Mouse (Mus musculus): ENCODE results near the gene Zcchc2. TPM values are rescaled to one million over a fixed set of nuclear protein-coding genes. Genes with fewer than 3 reads are reported as not detected.
A peak's percentile ranks its signal among the peaks of the same experiment; 100 is the strongest.

Gene Zcchc2
- polyA plus RNA-seq, 1 experiment from 2014 or later, result 14.1 TPM

GRCm38 (mm10) chr1:105988171-105988570 lies 2.0 kb upstream of the Zcchc2 start:
- in situ Hi-C loops (cut with MboI; ENCODE audit: low pct_unique_long_range_greater_than_20kb), result loop anchor here (5.0 to 10.0 kb wide), 2 partner anchors 73 to 96 kb away; no protein-coding TSS in a partner anchor
- no peak for TF ChIP-seq CTCF (IDR thresholded peaks at IDR 0.05)
- ChIA-PET CTCF (interaction anchor here (1.3 kb wide), 1 partner anchor 49 kb away, joined by 4 read pairs; no protein-coding TSS in a partner anchor), POLR2A (no interaction called here)
- H3K27me3 ChIP-seq, result no peaks in the 10 kb centered on the region
- no peak for ATAC-seq
- DNase-seq (ENCODE audit: low read depth, low spot score), result no peak

- in situ Hi-C loops (cut with MboI; ENCODE audit: low pct_unique_long_range_greater_than_20kb), result loop anchor here (5.0 to 10.0 kb wide), 2 partner anchors 74 to 97 kb away; no protein-coding TSS in a partner anchor
- H3K27me3 ChIP-seq, result no peaks in the 10 kb centered on the region
- ChIA-PET CTCF (interaction anchor here (1.3 kb wide), 1 partner anchor 48 kb away, joined by 4 read pairs; no protein-coding TSS in a partner anchor), POLR2A (interaction anchor here (1.3 to 1.6 kb wide), 2 partner anchors 12 to 97 kb away, joined by 4 to 6 read pairs; no protein-coding TSS in a partner anchor)
- DNase-seq (ENCODE audit: low read depth, low spot score) (no peak), ATAC-seq (no peak)
- no peak for TF ChIP-seq CTCF (IDR thresholded peaks at IDR 0.05)
Measured at GRCm38 (mm10) chr1:105988903-105989639, 1.1 kb upstream of the Zcchc2 start.

GRCm38 (mm10) chr1:105989640-105989984 lies 594 bp upstream of the Zcchc2 start:
- ATAC-seq (no peak), DNase-seq (ENCODE audit: low read depth, low spot score) (no peak)
- TF ChIP-seq CTCF (IDR thresholded peaks at IDR 0.05), result no peak
- ChIA-PET POLR2A (interaction anchor here (1.3 to 1.6 kb wide), 2 partner anchors 13 to 98 kb away, joined by 4 to 6 read pairs; no protein-coding TSS in a partner anchor), CTCF (interaction anchor here (1.2 kb wide), 1 partner anchor 82 kb away, joined by 3 read pairs; no protein-coding TSS in a partner anchor)
- H3K27me3 ChIP-seq, result no peaks in the 10 kb centered on the region
- in situ Hi-C loops (cut with MboI; ENCODE audit: low pct_unique_long_range_greater_than_20kb), result loop anchor here (5.0 to 10.0 kb wide), 2 partner anchors 75 to 97 kb away; no protein-coding TSS in a partner anchor

- CTCF ChIA-PET, result interaction anchor here (0.6 to 1.2 kb wide), 2 partner anchors 12 to 83 kb away, joined by 3 read pairs; no protein-coding TSS in a partner anchor
- in situ Hi-C loops (cut with MboI; ENCODE audit: low pct_unique_long_range_greater_than_20kb), result no loop called here
- POLR2A ChIA-PET, result interaction anchor here (1.8 kb wide), 1 partner anchor 85 kb away, joined by 5 read pairs; no protein-coding TSS in a partner anchor
- no peaks in the 10 kb centered on the region for H3K27me3 ChIP-seq
- no peak for TF ChIP-seq CTCF (IDR thresholded peaks at IDR 0.05)
- ATAC-seq (peak; percentile 52), DNase-seq (ENCODE audit: low read depth, low spot score) (no peak)
Measured at GRCm38 (mm10) chr1:105990911-105991761, 930 bp downstream of the Zcchc2 start.

GRCm38 (mm10) chr1:105991931-105992837 lies 2.0 kb downstream of the Zcchc2 start:
- POLR2A ChIA-PET, result interaction anchor here (1.8 kb wide), 1 partner anchor 86 kb away, joined by 5 read pairs; no protein-coding TSS in a partner anchor
- ATAC-seq, result no peak
- no peaks in the 10 kb centered on the region for H3K27me3 ChIP-seq
- TF ChIP-seq CTCF (IDR thresholded peaks at IDR 0.05), result no peak
- no peak for DNase-seq (ENCODE audit: low read depth, low spot score)
- CTCF ChIA-PET, result interaction anchor here (0.7 to 1.6 kb wide), 3 partner anchors 15 to 82 kb away, joined by 3 to 4 read pairs (median 3); no protein-coding TSS in a partner anchor
- in situ Hi-C loops (cut with MboI; ENCODE audit: low pct_unique_long_range_greater_than_20kb), result no loop called here

- ChIA-PET POLR2A (no interaction called here), CTCF (interaction anchor here (1.6 kb wide), 1 partner anchor 83 kb away, joined by 4 read pairs; no protein-coding TSS in a partner anchor)
- ATAC-seq, result no peak
- no peak for TF ChIP-seq CTCF (IDR thresholded peaks at IDR 0.05)
- in situ Hi-C loops (cut with MboI; ENCODE audit: low pct_unique_long_range_greater_than_20kb), result no loop called here
- DNase-seq (ENCODE audit: low read depth, low spot score), result no peak
- H3K27me3 ChIP-seq, result no peaks in the 10 kb centered on the region
Measured at GRCm38 (mm10) chr1:105993196-105993595, 3.0 kb downstream of the Zcchc2 start.

GRCm38 (mm10) chr1:105993601-105994209 lies 3.5 kb downstream of the Zcchc2 start:
- ATAC-seq, result peak; percentile 36
- TF ChIP-seq CTCF (IDR thresholded peaks at IDR 0.05), result no peak
- ChIA-PET CTCF (interaction anchor here (1.1 to 1.5 kb wide), 3 partner anchors 21 to 89 kb away, joined by 3 to 4 read pairs (median 3); no protein-coding TSS in a partner anchor), POLR2A (no interaction called here)
- DNase-seq (ENCODE audit: low read depth, low spot score), result no peak
- in situ Hi-C loops (cut with MboI; ENCODE audit: low pct_unique_long_range_greater_than_20kb), result no loop called here
- no peaks in the 10 kb centered on the region for H3K27me3 ChIP-seq

- POLR2A ChIA-PET, result no interaction called here
- in situ Hi-C loops (cut with MboI; ENCODE audit: low pct_unique_long_range_greater_than_20kb), result no loop called here
- no peak for TF ChIP-seq CTCF (IDR thresholded peaks at IDR 0.05)
Measured at GRCm38 (mm10) chr1:105995966-105996365, 5.8 kb downstream of the Zcchc2 start.

GRCm38 (mm10) chr1:105997282-105997681 lies 7.1 kb downstream of the Zcchc2 start:
- DNase-seq (ENCODE audit: low read depth, low spot score), result no peak
- no peak for ATAC-seq
- CTCF ChIA-PET, result no interaction called here
- POLR2A ChIA-PET, result no interaction called here
- H3K27me3 ChIP-seq, result no peaks in the 10 kb centered on the region
- TF ChIP-seq CTCF (IDR thresholded peaks at IDR 0.05), result no peak
- in situ Hi-C loops (cut with MboI; ENCODE audit: low pct_unique_long_range_greater_than_20kb), result no loop called here

More at GRCm38 (mm10) chr1:105995966-105996365, 5.8 kb downstream of the Zcchc2 start:
- CTCF ChIA-PET, result interaction anchor here (1.8 kb wide), 1 partner anchor 11 kb away, joined by 4 read pairs; no protein-coding TSS in a partner anchor
- H3K27me3 ChIP-seq, result no peaks in the 10 kb centered on the region
- ATAC-seq, result no peak
- DNase-seq (ENCODE audit: low read depth, low spot score), result no peak
